Mouse (Mus musculus) stomach, postnatal 0 days (tissue): ENCODE data around the gene Hfe. TPM values are rescaled to one million over a fixed set of nuclear protein-coding genes. Genes with fewer than 3 reads are reported as not detected.
A peak's percentile ranks its signal among the peaks of the same experiment; 100 is the strongest.

Source experiments
- ATAC-seq: fragments of 200-750 bp; cut with Nextera tagmentation; 2 replicates; pipeline ENCODE4 v1.8.0; 2017; ENCODE audit not compliant: low FRiP score, low TSS enrichment
- DNase-seq: peaks from one replicate; pipeline ENCODE4 v3.0.0-alpha.2; 2016; ENCODE audit warnings: low spot score
- H3K27ac ChIP-seq: fragments of 300-500 bp; sonication (generic); replicated peaks from 2 replicates; pipeline ENCODE4 v1.5.1; 2014; ENCODE audit warnings: mild to moderate bottlenecking, control low read depth
- H3K27me3 ChIP-seq: fragments of 300-500 bp; sonication (generic); 2 replicates; pipeline ENCODE4 v1.6.1; 2014; ENCODE audit warnings: low read length; ENCODE audit not compliant: control insufficient read depth, insufficient read depth
- H3K36me3 ChIP-seq: fragments of 300-500 bp; sonication (generic); 2 replicates; pipeline ENCODE4 v1.6.1; 2014; ENCODE audit warnings: low read length, mixed read lengths; ENCODE audit not compliant: control insufficient read depth, insufficient read depth
- H3K4me1 ChIP-seq: fragments of 300-500 bp; sonication (generic); replicated peaks from 2 replicates; pipeline ENCODE4 v1.6.1; 2014; ENCODE audit warnings: antibody characterized with exemption; ENCODE audit not compliant: control insufficient read depth, insufficient read depth
- H3K4me2 ChIP-seq: fragments of 300-500 bp; sonication (generic); replicated peaks from 2 replicates; pipeline ENCODE4 v1.6.1; 2014; ENCODE audit warnings: low read depth, mild to moderate bottlenecking, control low read depth, moderate library complexity
- H3K4me3 ChIP-seq: fragments of 300-500 bp; sonication (generic); 2 replicates; pipeline ENCODE4 v1.5.1; 2014; ENCODE audit warnings: low read depth, low read length, control low read depth
- H3K9ac ChIP-seq: fragments of 300-500 bp; sonication (generic); 2 replicates; pipeline ENCODE4 v1.6.1; 2014; ENCODE audit warnings: mild to moderate bottlenecking, low read length, control low read depth, mixed read lengths
- H3K9me3 ChIP-seq: fragments of 300-500 bp; sonication (generic); 2 replicates; pipeline ENCODE4 v1.6.1; 2016; ENCODE audit warnings: low read length; ENCODE audit not compliant: control insufficient read depth
- CTCF ChIP-seq: IDR thresholded peaks from 2 replicates; pipeline ENCODE4 v1.5.1; 2016; ENCODE audit warnings: antibody characterized with exemption, low read depth, mild to moderate bottlenecking, moderate library complexity
- EP300 ChIP-seq: optimal IDR thresholded peaks from 2 replicates; pipeline ENCODE3; 2016; ENCODE audit warnings: antibody characterized with exemption
- WGBS: fragments of 180-500 bp; shearing (Covaris S2); extraction: QIAGEN DNeasy Blood & Tissue Kit; methylation state at CpG from one replicate; pipeline ENCODE4 v1.1.7; 2014; 5-methylcytosine and 5-hydroxymethylcytosine counted together
- polyA plus RNA-seq: library from polyadenylated mRNA; unstranded; fragments of >200 nt; fragmentation: Nextera tagmentation; extraction: Ambion mirVana; gene quantifications from 2 replicates; pipeline ENCODE4 v1.2.1, GENCODE M21; 2015

Hfe gene
- polyA plus RNA-seq, 1 experiment from 2014 or later: 12.9 TPM

- no peaks in the 10 kb centered on the region for H3K27me3 ChIP-seq
- no peak overlapping the region for H3K4me3 ChIP-seq
- H3K27ac ChIP-seq: no peak overlapping the region
- WGBS: 22% methylated on average over 8 of the region's 8 CpGs
- H3K9me3 ChIP-seq: no peaks in the 10 kb centered on the region
- no peak overlapping the region for H3K9ac ChIP-seq
- TF ChIP-seq EP300 (no peak), CTCF (peak; percentile 93)
- no peaks in the 10 kb centered on the region for H3K4me1 ChIP-seq
- ATAC-seq (peak; percentile 66), DNase-seq (peak; percentile 72)
- H3K4me2 ChIP-seq: no peak overlapping the region
- no peaks in the 10 kb centered on the region for H3K36me3 ChIP-seq
Observed at GRCm38 (mm10) chr13:23700786-23701520, 9.7 kb downstream of the Hfe start.

- Histone ChIP-seq H3K9me3 (no peaks in the 10 kb centered on the region), H3K4me1 (no peaks in the 10 kb centered on the region), H3K27me3 (no peaks in the 10 kb centered on the region), H3K4me2 (no peak overlapping the region), H3K36me3 (no peaks in the 10 kb centered on the region), H3K4me3 (no peak overlapping the region), H3K27ac (no peak overlapping the region), H3K9ac (no peak overlapping the region)
- 61% methylated on average over 3 of the region's 3 CpGs for WGBS
- no peak for ATAC-seq
- TF ChIP-seq CTCF: peak; percentile 30
- no peak for TF ChIP-seq EP300
- DNase-seq: no peak
Observed at GRCm38 (mm10) chr13:23699767-23700166, 10.9 kb downstream of the Hfe start.

- no peaks in the 10 kb centered on the region for H3K4me1 ChIP-seq
Observed at GRCm38 (mm10) chr13:23698996-23699395, 11.7 kb downstream of the Hfe start.

GRCm38 (mm10) chr13:23698300-23698693 lies 12.4 kb downstream of the Hfe start, which contains the start of gene Hist1h4c:
Hist1h4c (minus strand) TSS chr13:23698454.
- no peaks in the 10 kb centered on the region for H3K9me3 ChIP-seq
- H3K27me3 ChIP-seq: no peaks in the 10 kb centered on the region
- DNase-seq (peak; percentile 96), ATAC-seq (peak; percentile 95)
- H3K4me3 ChIP-seq: peak within 1 kb of the TSS; percentile 40
- peak; percentile 96 for TF ChIP-seq EP300
- TF ChIP-seq CTCF: peak; percentile 15; the same call in 1 of the 2 replicates
- H3K4me2 ChIP-seq: peak within 1 kb of the TSS; percentile 63
- peak within 1 kb of the TSS; percentile 77 for H3K27ac ChIP-seq
- no peaks in the 10 kb centered on the region for H3K4me1 ChIP-seq
- H3K9ac ChIP-seq: peak within 1 kb of the TSS; percentile 61
- no peaks in the 10 kb centered on the region for H3K36me3 ChIP-seq
- under 1% methylated on average over 17 of the region's 22 CpGs for WGBS

More at GRCm38 (mm10) chr13:23698996-23699395, 11.7 kb downstream of the Hfe start:
- Histone ChIP-seq H3K36me3 (no peaks in the 10 kb centered on the region), H3K4me3 (no peak overlapping the region), H3K27me3 (no peaks in the 10 kb centered on the region), H3K27ac (no peak overlapping the region), H3K4me2 (peak overlapping the region; percentile 45; the same call in 1 of the 2 replicates), H3K9me3 (no peaks in the 10 kb centered on the region), H3K9ac (0 out of 2 replicates have a peak overlapping the region, but pooled peaks have one; percentile 28)
- no peak for TF ChIP-seq EP300
- TF ChIP-seq CTCF: no peak
- ATAC-seq (no peak), DNase-seq (no peak)
- WGBS: 45% methylated on average over 6 of the region's 6 CpGs

- H3K27me3 ChIP-seq: no peaks in the 10 kb centered on the region
- DNase-seq (peak; percentile 70), ATAC-seq (peak; percentile 3)
- H3K4me3 ChIP-seq: peak overlapping the region; percentile 40
- TF ChIP-seq CTCF (peak; percentile 88), EP300 (no peak)
- peak overlapping the region; percentile 61 for H3K9ac ChIP-seq
- no peaks in the 10 kb centered on the region for H3K4me1 ChIP-seq
- H3K9me3 ChIP-seq: no peaks in the 10 kb centered on the region
- peak overlapping the region; percentile 63 for H3K4me2 ChIP-seq
- H3K27ac ChIP-seq: peak overlapping the region; percentile 77
- under 1% methylated on average over 21 of the region's 32 CpGs for WGBS
- no peaks in the 10 kb centered on the region for H3K36me3 ChIP-seq
Observed at GRCm38 (mm10) chr13:23697491-23698299, 13.0 kb downstream of the Hfe start.
